Mouse (Mus musculus): ENCODE measurements around the gene Kcnc2. TPM values are rescaled to one million over a fixed set of nuclear protein-coding genes. Genes with fewer than 3 reads are reported as not detected.

Gene Kcnc2
- polyA plus RNA-seq, 2 experiments = 0.54 to 0.57 TPM

GRCm38 (mm10) chr10:112272171-112272570 lies 1.2 kb downstream of the Kcnc2 start:
- peak overlapping the region; percentile 46 for H3K4me3 ChIP-seq (replicated peaks; ENCODE audit: low read length)

GRCm38 (mm10) chr10:112277996-112278395 lies 7.1 kb downstream of the Kcnc2 start:
- Histone ChIP-seq H3K4me1 (ENCODE audit: control insufficient read depth, insufficient read depth, low read length) (no peaks in the 10 kb centered on the region), H3K27me3 (ENCODE audit: control insufficient read depth, insufficient read depth, low read length) (peaks cover 8% of the 10 kb centered on the region; the same call in 1 of the 2 replicates), H3K36me3 (ENCODE audit: control insufficient read depth, insufficient read depth, low read length) (no peaks in the 10 kb centered on the region), H3K9me3 (ENCODE audit: control insufficient read depth, low read length) (no peaks in the 10 kb centered on the region), H3K4me2 (replicated peaks; ENCODE audit: low read depth, low read length, severe bottlenecking) (no peak overlapping the region), H3K4me3 (replicated peaks; ENCODE audit: low read length) (no peak overlapping the region), H3K27ac (replicated peaks; ENCODE audit: low read depth, low read length) (no peak overlapping the region), H3K9ac (ENCODE audit: low read depth, low read length, severe bottlenecking) (no peak overlapping the region)
- no peak for DNase-seq (ENCODE audit: low spot score)
- ATAC-seq (ENCODE audit: low FRiP score, low read depth) = no peak
- 82% methylated on average over 3 of the region's 3 CpGs for WGBS
- TF ChIP-seq POLR2A (IDR thresholded peaks at IDR 0.05; ENCODE audit: borderline replicate concordance, extremely low read depth, insufficient read depth, insufficient read length) = no peak

More at GRCm38 (mm10) chr10:112272171-112272570, 1.2 kb downstream of the Kcnc2 start:
- no peak for TF ChIP-seq POLR2A (IDR thresholded peaks at IDR 0.05; ENCODE audit: borderline replicate concordance, extremely low read depth, insufficient read depth, insufficient read length)
- Histone ChIP-seq H3K4me1 (ENCODE audit: control insufficient read depth, insufficient read depth, low read length) (peaks cover 6% of the 10 kb centered on the region; the same call in 1 of the 2 replicates), H3K4me2 (replicated peaks; ENCODE audit: low read depth, low read length, severe bottlenecking) (peak overlapping the region; percentile 88), H3K36me3 (ENCODE audit: control insufficient read depth, insufficient read depth, low read length) (no peaks in the 10 kb centered on the region), H3K9me3 (ENCODE audit: control insufficient read depth, low read length) (no peaks in the 10 kb centered on the region), H3K27ac (replicated peaks; ENCODE audit: low read depth, low read length) (no peak overlapping the region), H3K9ac (ENCODE audit: low read depth, low read length, severe bottlenecking) (no peak overlapping the region; the same call in 1 of the 2 replicates), H3K27me3 (ENCODE audit: control insufficient read depth, insufficient read depth, low read length) (peaks cover 48% of the 10 kb centered on the region)
- 11% methylated on average over 14 of the region's 14 CpGs for WGBS
- no peak for ATAC-seq (ENCODE audit: low FRiP score, low read depth)
- DNase-seq (ENCODE audit: low spot score) = no peak

GRCm38 (mm10) chr10:112315136-112315535 lies 44.2 kb downstream of the Kcnc2 start:
- Histone ChIP-seq H3K27me3 (ENCODE audit: control insufficient read depth, insufficient read depth, low read length) (no peaks in the 10 kb centered on the region), H3K9me3 (ENCODE audit: control insufficient read depth, low read length) (no peaks in the 10 kb centered on the region), H3K4me2 (replicated peaks; ENCODE audit: low read depth, low read length, severe bottlenecking) (no peak overlapping the region), H3K27ac (replicated peaks; ENCODE audit: low read depth, low read length) (no peak overlapping the region), H3K9ac (ENCODE audit: low read depth, low read length, severe bottlenecking) (no peak overlapping the region), H3K36me3 (ENCODE audit: control insufficient read depth, insufficient read depth, low read length) (no peaks in the 10 kb centered on the region), H3K4me3 (replicated peaks; ENCODE audit: low read length) (no peak overlapping the region), H3K4me1 (ENCODE audit: control insufficient read depth, insufficient read depth, low read length) (no peaks in the 10 kb centered on the region)
- TF ChIP-seq POLR2A (IDR thresholded peaks at IDR 0.05; ENCODE audit: borderline replicate concordance, extremely low read depth, insufficient read depth, insufficient read length) = no peak
- DNase-seq (ENCODE audit: low spot score) = no peak
- no peak for ATAC-seq (ENCODE audit: low FRiP score, low read depth)
- 47% methylated on average over 11 of the region's 11 CpGs for WGBS

- Histone ChIP-seq H3K4me1 (ENCODE audit: control insufficient read depth, insufficient read depth, low read length) (no peaks in the 10 kb centered on the region), H3K4me2 (replicated peaks; ENCODE audit: low read depth, low read length, severe bottlenecking) (no peak overlapping the region), H3K27me3 (ENCODE audit: control insufficient read depth, insufficient read depth, low read length) (no peaks in the 10 kb centered on the region), H3K36me3 (ENCODE audit: control insufficient read depth, insufficient read depth, low read length) (no peaks in the 10 kb centered on the region), H3K9ac (ENCODE audit: low read depth, low read length, severe bottlenecking) (no peak overlapping the region), H3K27ac (replicated peaks; ENCODE audit: low read depth, low read length) (no peak overlapping the region), H3K4me3 (replicated peaks; ENCODE audit: low read length) (no peak overlapping the region), H3K9me3 (ENCODE audit: control insufficient read depth, low read length) (no peaks in the 10 kb centered on the region)
- TF ChIP-seq POLR2A (IDR thresholded peaks at IDR 0.05; ENCODE audit: borderline replicate concordance, extremely low read depth, insufficient read depth, insufficient read length) = no peak
- 66% methylated on average over 1 of the region's 1 CpGs for WGBS
- peak; percentile 4 for DNase-seq (ENCODE audit: low spot score)
- peak; percentile 60; the same call in 1 of the 2 replicates for ATAC-seq (ENCODE audit: low FRiP score, low read depth)
These were observed 46.9 kb downstream of the Kcnc2 start for GRCm38 (mm10) chr10:112317783-112318182.

GRCm38 (mm10) chr10:112357669-112358362 lies 86.9 kb downstream of the Kcnc2 start:
- no peak for ATAC-seq (ENCODE audit: low FRiP score, low read depth)
- no peaks in the 10 kb centered on the region for H3K36me3 ChIP-seq (ENCODE audit: control insufficient read depth, insufficient read depth, low read length)
- H3K4me2 ChIP-seq (replicated peaks; ENCODE audit: low read depth, low read length, severe bottlenecking) = no peak overlapping the region
- no peak overlapping the region for H3K27ac ChIP-seq (replicated peaks; ENCODE audit: low read depth, low read length)
- no peak overlapping the region for H3K9ac ChIP-seq (ENCODE audit: low read depth, low read length, severe bottlenecking)
- H3K9me3 ChIP-seq (ENCODE audit: control insufficient read depth, low read length) = no peaks in the 10 kb centered on the region
- no peak overlapping the region for H3K4me3 ChIP-seq (replicated peaks; ENCODE audit: low read length)
- no peak for DNase-seq (ENCODE audit: low spot score)
- H3K27me3 ChIP-seq (ENCODE audit: control insufficient read depth, insufficient read depth, low read length) = no peaks in the 10 kb centered on the region
- 50% methylated on average over 3 of the region's 3 CpGs for WGBS
- no peak for TF ChIP-seq POLR2A (IDR thresholded peaks at IDR 0.05; ENCODE audit: borderline replicate concordance, extremely low read depth, insufficient read depth, insufficient read length)
- no peaks in the 10 kb centered on the region for H3K4me1 ChIP-seq (ENCODE audit: control insufficient read depth, insufficient read depth, low read length)

Data from limb, embryonic 14.5 days (tissue).